Mouse (Mus musculus) midbrain, postnatal 0 days (tissue): ENCODE measurements around the gene Slc16a9. TPM values are rescaled to one million over a fixed set of nuclear protein-coding genes. Genes with fewer than 3 reads are reported as not detected.
A peak's percentile ranks its signal among the peaks of the same experiment; 100 is the strongest.

ENCODE experiments used
- ATAC-seq: fragments of 200-750 bp; cut with Nextera tagmentation; 2 replicates; pipeline ENCODE4 v1.8.0; 2017; ENCODE audit warnings: moderate number of reproducible peaks, mild to moderate bottlenecking, moderate TSS enrichment, moderate library complexity; ENCODE audit not compliant: low FRiP score
- DNase-seq: peaks from one replicate; pipeline ENCODE4 v3.0.0-alpha.2; 2015; ENCODE audit warnings: low spot score
- H3K27ac ChIP-seq: fragments of 300-500 bp; sonication (generic); 2 replicates; pipeline ENCODE4 v1.5.1; 2014; ENCODE audit warnings: low read depth, mild to moderate bottlenecking, low read length, mixed read lengths
- H3K27me3 ChIP-seq: fragments of 300-500 bp; sonication (generic); 2 replicates; pipeline ENCODE4 v1.6.1; 2014; ENCODE audit warnings: low read length, control low read depth, mixed read lengths; ENCODE audit not compliant: insufficient read depth
- H3K36me3 ChIP-seq: fragments of 300-500 bp; sonication (generic); 2 replicates; pipeline ENCODE4 v1.6.1; 2014; ENCODE audit warnings: low read length, control low read depth, mixed read lengths; ENCODE audit not compliant: insufficient read depth
- H3K4me1 ChIP-seq: fragments of 300-500 bp; sonication (generic); 2 replicates; pipeline ENCODE4 v1.6.1; 2014; ENCODE audit warnings: mild to moderate bottlenecking, control low read depth, antibody characterized with exemption, low read length, mixed read lengths; ENCODE audit not compliant: insufficient read depth
- H3K4me2 ChIP-seq: fragments of 300-500 bp; sonication (generic); 2 replicates; pipeline ENCODE4 v1.6.1; 2014; ENCODE audit warnings: low read depth, mild to moderate bottlenecking, low read length, mixed read lengths; ENCODE audit not compliant: poor library complexity, severe bottlenecking
- H3K4me3 ChIP-seq: fragments of 300-500 bp; sonication (generic); 2 replicates; pipeline ENCODE4 v1.5.1; 2014; ENCODE audit warnings: low read depth, mild to moderate bottlenecking, low read length, moderate library complexity
- H3K9ac ChIP-seq: fragments of 300-500 bp; sonication (generic); replicated peaks from 2 replicates; pipeline ENCODE4 v1.6.1; 2014; ENCODE audit warnings: mild to moderate bottlenecking, low read length, moderate library complexity, mixed read lengths; ENCODE audit not compliant: poor library complexity, severe bottlenecking
- H3K9me3 ChIP-seq: fragments of 300-500 bp; sonication (generic); 2 replicates; pipeline ENCODE4 v1.6.1; 2016; ENCODE audit warnings: low read length, control low read depth
- CTCF ChIP-seq: IDR thresholded peaks from 2 replicates; pipeline ENCODE4 v1.5.1; 2016; ENCODE audit warnings: antibody characterized with exemption, mild to moderate bottlenecking
- WGBS: fragments of 180-500 bp; shearing (Covaris S2); extraction: QIAGEN DNeasy Blood & Tissue Kit; methylation state at CpG from one replicate; pipeline ENCODE4 v1.1.7; 2014; 5-methylcytosine and 5-hydroxymethylcytosine counted together
- polyA plus RNA-seq: library from polyadenylated mRNA; unstranded; fragments of >200 nt; fragmentation: Nextera tagmentation; extraction: Ambion mirVana; gene quantifications from 2 replicates; pipeline ENCODE4 v1.2.1, GENCODE M21; 2015
- total RNA-seq: library from RNA; depleted of rRNA; stranded (reverse); fragments of >200 nt; gene quantifications from 2 replicates; pipeline ENCODE4 v1.2.3, GENCODE M21; 2014

Gene Slc16a9
- total and polyA plus RNA-seq, 2 experiments from 2014 or later, result 4.2 to 8.9 TPM

GRCm38 (mm10) chr10:70299653-70300052 is 54.8 kb downstream of the Slc16a9 start:
- Histone ChIP-seq H3K9ac (no peak overlapping the region), H3K4me2 (no peak overlapping the region), H3K36me3 (no peaks in the 10 kb centered on the region), H3K27me3 (no peaks in the 10 kb centered on the region), H3K27ac (no peak overlapping the region), H3K9me3 (no peaks in the 10 kb centered on the region), H3K4me3 (no peak overlapping the region), H3K4me1 (0 out of 2 replicates have a peak, but pooled peaks cover 2% of the 10 kb centered on the region)
- WGBS, result 52% methylated on average over 5 of the region's 5 CpGs
- no peak for DNase-seq
- TF ChIP-seq CTCF, result no peak
- ATAC-seq, result no peak

DNA sequence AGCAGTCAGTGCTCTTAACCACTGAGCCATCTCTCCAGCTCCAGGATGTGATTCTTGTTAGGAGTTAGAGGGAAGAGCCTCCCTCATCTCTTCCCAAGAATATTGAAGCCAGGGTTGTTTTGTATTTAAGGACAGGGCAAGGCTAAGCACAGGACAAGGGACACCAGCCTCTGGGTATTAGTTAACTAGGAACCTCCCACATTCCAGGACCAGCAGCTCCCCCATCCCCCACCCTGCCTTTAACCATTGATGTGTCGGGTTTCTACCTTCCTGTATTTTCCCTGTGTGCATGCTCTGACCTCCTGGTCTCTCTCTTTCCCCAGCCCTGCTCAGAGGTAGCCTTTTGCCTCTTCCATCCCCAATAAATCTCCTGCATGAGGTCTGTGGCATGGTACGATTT is 56.3 kb downstream of the Slc16a9 start:
- Histone ChIP-seq H3K36me3 (no peaks in the 10 kb centered on the region), H3K27ac (no peak overlapping the region), H3K4me3 (no peak overlapping the region), H3K4me1 (0 out of 2 replicates have a peak, but pooled peaks cover 2% of the 10 kb centered on the region), H3K27me3 (no peaks in the 10 kb centered on the region), H3K9ac (no peak overlapping the region), H3K9me3 (no peaks in the 10 kb centered on the region), H3K4me2 (no peak overlapping the region)
- DNase-seq (no peak), ATAC-seq (no peak)
- 70% methylated on average over 2 of the region's 2 CpGs for WGBS
- no peak for TF ChIP-seq CTCF

- Histone ChIP-seq H3K27ac (no peak overlapping the region), H3K9me3 (no peaks in the 10 kb centered on the region), H3K4me1 (no peaks in the 10 kb centered on the region), H3K27me3 (no peaks in the 10 kb centered on the region), H3K4me2 (no peak overlapping the region), H3K9ac (no peak overlapping the region), H3K4me3 (no peak overlapping the region), H3K36me3 (no peaks in the 10 kb centered on the region)
- DNase-seq, result no peak
- 82% methylated on average over 6 of the region's 6 CpGs for WGBS
- no peak for ATAC-seq
- TF ChIP-seq CTCF, result peak; percentile 60
Measured at GRCm38 (mm10) chr10:70303203-70303602, 58.3 kb downstream of the Slc16a9 start.

GRCm38 (mm10) chr10:70305683-70306082 is 60.8 kb downstream of the Slc16a9 start:
- no peak for TF ChIP-seq CTCF
- Histone ChIP-seq H3K4me1 (no peaks in the 10 kb centered on the region), H3K36me3 (no peaks in the 10 kb centered on the region), H3K27me3 (no peaks in the 10 kb centered on the region), H3K9me3 (no peaks in the 10 kb centered on the region), H3K4me2 (no peak overlapping the region), H3K27ac (no peak overlapping the region), H3K9ac (no peak overlapping the region), H3K4me3 (no peak overlapping the region)
- no peak for DNase-seq
- no peak for ATAC-seq
- WGBS, result 83% methylated on average over 5 of the region's 5 CpGs

DNA sequence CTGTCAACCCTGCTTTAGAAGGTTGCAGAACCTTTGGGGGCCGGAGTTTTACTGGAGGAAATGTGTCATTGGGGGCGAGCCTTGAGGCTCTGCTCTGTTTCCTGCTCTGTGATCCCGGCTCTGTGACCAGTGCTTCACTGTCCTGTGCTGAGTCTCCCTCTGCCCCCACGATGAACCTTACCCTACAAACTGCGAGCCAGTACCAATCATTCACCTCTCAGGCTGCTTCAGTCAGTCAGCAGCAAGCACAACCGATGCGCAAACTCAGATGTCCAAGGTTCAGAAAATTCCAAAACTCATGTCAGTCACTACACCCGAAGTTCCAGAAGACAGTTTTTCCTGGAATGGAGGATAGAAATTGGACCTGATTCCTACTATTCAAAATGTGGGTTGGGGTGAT is 64.5 kb downstream of the Slc16a9 start:
- no peak overlapping the region for H3K9ac ChIP-seq
- H3K27me3 ChIP-seq, result no peaks in the 10 kb centered on the region
- H3K36me3 ChIP-seq, result no peaks in the 10 kb centered on the region
- 92% methylated on average over 8 of the region's 8 CpGs for WGBS
- no peaks in the 10 kb centered on the region for H3K9me3 ChIP-seq
- H3K4me2 ChIP-seq, result no peak overlapping the region
- H3K4me1 ChIP-seq, result no peaks in the 10 kb centered on the region
- H3K27ac ChIP-seq, result no peak overlapping the region
- no peak for TF ChIP-seq CTCF
- no peak for DNase-seq
- no peak overlapping the region for H3K4me3 ChIP-seq
- no peak for ATAC-seq

DNA sequence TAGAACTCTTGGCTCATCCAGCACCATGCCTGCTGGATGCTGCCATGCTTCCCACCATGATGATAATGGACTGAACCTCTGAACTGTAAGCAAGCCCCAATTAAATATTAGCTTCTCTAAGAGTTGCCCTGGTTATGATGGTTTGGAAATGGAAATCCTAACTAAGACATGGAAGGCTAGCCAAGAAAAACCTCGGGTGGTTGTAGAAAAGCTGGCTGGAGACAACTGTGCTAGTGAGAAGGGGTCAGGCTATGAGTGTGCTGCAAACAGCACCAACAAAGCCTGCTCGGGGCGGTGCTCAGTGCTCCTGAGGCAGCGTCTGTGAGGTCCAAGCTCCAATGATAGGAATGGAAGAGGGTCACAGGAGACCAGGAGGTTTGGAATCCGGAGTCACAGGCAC is 65.7 kb downstream of the Slc16a9 start:
- no peak overlapping the region for H3K4me3 ChIP-seq
- H3K9ac ChIP-seq, result no peak overlapping the region
- no peak for TF ChIP-seq CTCF
- no peak overlapping the region for H3K27ac ChIP-seq
- H3K27me3 ChIP-seq, result no peaks in the 10 kb centered on the region
- H3K4me2 ChIP-seq, result no peak overlapping the region
- no peaks in the 10 kb centered on the region for H3K36me3 ChIP-seq
- ATAC-seq (no peak), DNase-seq (no peak)
- H3K9me3 ChIP-seq, result no peaks in the 10 kb centered on the region
- WGBS, result 85% methylated on average over 5 of the region's 5 CpGs
- no peaks in the 10 kb centered on the region for H3K4me1 ChIP-seq

GRCm38 (mm10) chr10:70315895-70316294 is 71.0 kb downstream of the Slc16a9 start:
- no peak for TF ChIP-seq CTCF
- Histone ChIP-seq H3K27ac (no peak overlapping the region), H3K4me1 (no peaks in the 10 kb centered on the region), H3K4me2 (no peak overlapping the region), H3K9ac (no peak overlapping the region), H3K27me3 (no peaks in the 10 kb centered on the region), H3K9me3 (no peaks in the 10 kb centered on the region), H3K4me3 (no peak overlapping the region), H3K36me3 (no peaks in the 10 kb centered on the region)
- WGBS, result 87% methylated on average over 6 of the region's 6 CpGs
- ATAC-seq, result no peak
- no peak for DNase-seq
